Mouse (Mus musculus) MEL (cell line): Measurements from ENCODE around the gene Gucd1. TPM values are rescaled to one million over a fixed set of nuclear protein-coding genes. Genes with fewer than 3 reads are reported as not detected.

ENCODE experiments used
- DNase-seq: peaks from one replicate; pipeline ENCODE4 v3.0.0; 2011; ENCODE audit warnings: low read depth, low spot score
- H3K27ac ChIP-seq: 2 replicates; pipeline ENCODE4 v1.5.1; 2012; ENCODE audit warnings: low read depth, mild to moderate bottlenecking, control low read depth, low read length, moderate library complexity; ENCODE audit not compliant: control insufficient read depth
- H3K27me3 ChIP-seq, 2 experiments: fragments of 150-350 bp in 1 of 2; sonication (generic) in 1 of 2; 2 replicates each; pipeline ENCODE4 v1.6.1; 2012; ENCODE audit warnings: low read length in 2 of 2, mild to moderate bottlenecking in 2 of 2, improper control_type of control experiment in 1 of 2, moderate library complexity in 1 of 2; ENCODE audit not compliant: insufficient read depth in 2 of 2, control insufficient read depth in 1 of 2
- H3K36me3 ChIP-seq, 2 experiments: 2 replicates each; pipeline ENCODE4 v1.6.1; 2012 to 2014; ENCODE audit warnings: low read length in 2 of 2, improper control_type of control experiment in 1 of 2, inconsistent platforms in 1 of 2, mild to moderate bottlenecking in 1 of 2; ENCODE audit not compliant: insufficient read depth in 2 of 2, control insufficient read depth in 1 of 2
- H3K4me1 ChIP-seq, 2 experiments: fragments of 150-350 bp in 1 of 2; sonication (generic) in 1 of 2; 2 replicates each; pipeline ENCODE4 v1.6.1; 2012; ENCODE audit warnings: low read length in 2 of 2, improper control_type of control experiment in 1 of 2, mild to moderate bottlenecking in 1 of 2; ENCODE audit not compliant: insufficient read depth in 2 of 2, control insufficient read depth in 1 of 2
- H3K4me3 ChIP-seq, 2 experiments: fragments of 150-350 bp in 1 of 2; sonication (generic) in 1 of 2; 2 replicates each; pipeline ENCODE4 v1.5.1; 2012; ENCODE audit warnings: low read depth in 2 of 2, low read length in 2 of 2, mild to moderate bottlenecking in 2 of 2, moderate library complexity in 2 of 2, control low read depth in 1 of 2, improper control_type of control experiment in 1 of 2; ENCODE audit not compliant: control insufficient read depth in 1 of 2, insufficient read depth in 1 of 2
- H3K79me2 ChIP-seq: 2 replicates; pipeline ENCODE4 v1.6.1; 2012; ENCODE audit warnings: mild to moderate bottlenecking, low read length, moderate library complexity; ENCODE audit not compliant: control insufficient read depth, poor library complexity, insufficient read depth
- H3K9ac ChIP-seq: 2 replicates; pipeline ENCODE4 v1.6.1; 2012; ENCODE audit warnings: low read depth, mild to moderate bottlenecking, control low read depth, low read length, moderate library complexity; ENCODE audit not compliant: control insufficient read depth, poor library complexity, severe bottlenecking
- H3K9me3 ChIP-seq: fragments of 150-350 bp; sonication (generic); replicated peaks from 2 replicates; pipeline ENCODE4 v1.6.1; 2012; ENCODE audit warnings: mild to moderate bottlenecking, low read length, improper control_type of control experiment, moderate library complexity; ENCODE audit not compliant: insufficient read depth
- BHLHE40 ChIP-seq: IDR thresholded peaks from 2 replicates; pipeline ENCODE4 v1.6.1; 2012; ENCODE audit warnings: low read depth, mild to moderate bottlenecking, inconsistent platforms, low read length, improper control_type of control experiment, borderline replicate concordance
- CHD1 ChIP-seq: IDR thresholded peaks from 2 replicates; pipeline ENCODE4 v1.6.1; 2012; ENCODE audit warnings: low read depth, mild to moderate bottlenecking, inconsistent platforms, low read length, improper control_type of control experiment
- CTCF ChIP-seq, 3 experiments: IDR thresholded peaks in 2 of 3; conservative IDR thresholded peaks in 1 of 3; 2 replicates each; pipeline ENCODE4 v1.5.1; 2011 to 2012; ENCODE audit warnings: low read length in 3 of 3, low read depth in 2 of 3, mild to moderate bottlenecking in 2 of 3, improper control_type of control experiment in 1 of 3, inconsistent platforms in 1 of 3, mixed read lengths in 1 of 3, moderate library complexity in 1 of 3; ENCODE audit not compliant: control insufficient read depth in 1 of 3, insufficient read depth in 1 of 3, poor library complexity in 1 of 3, severe bottlenecking in 1 of 3
- ETS1 ChIP-seq: IDR thresholded peaks from 2 replicates; pipeline ENCODE4 v1.6.1; 2012; ENCODE audit warnings: low read depth, mild to moderate bottlenecking, inconsistent platforms, low read length, improper control_type of control experiment, moderate library complexity
- MAX ChIP-seq: IDR thresholded peaks from 2 replicates; pipeline ENCODE4 v1.6.1; 2011; ENCODE audit warnings: low read length, improper control_type of control experiment
- MEF2A ChIP-seq: IDR thresholded peaks from 2 replicates; pipeline ENCODE4 v1.6.1; 2014; ENCODE audit warnings: low read depth, mild to moderate bottlenecking, inconsistent platforms, low read length, improper control_type of control experiment; ENCODE audit not compliant: poor library complexity, insufficient replicate concordance, severe bottlenecking; ENCODE audit errors: extremely low read depth
- MYC ChIP-seq: IDR thresholded peaks from 2 replicates; pipeline ENCODE4 v1.6.1; 2011; ENCODE audit warnings: low read depth, mild to moderate bottlenecking, low read length, improper control_type of control experiment, moderate library complexity
- POLR2AphosphoS5 ChIP-seq: IDR thresholded peaks from 2 replicates; pipeline ENCODE4 v1.6.1; 2012; ENCODE audit warnings: low read depth, borderline replicate concordance, mild to moderate bottlenecking, inconsistent platforms, low read length, moderate library complexity, mixed read lengths
- RAD21 ChIP-seq: IDR thresholded peaks from 2 replicates; pipeline ENCODE4 v1.6.1; 2011; ENCODE audit warnings: mild to moderate bottlenecking, low read depth, low read length, improper control_type of control experiment
- RCOR1 ChIP-seq: IDR thresholded peaks from 2 replicates; pipeline ENCODE4 v1.6.1; 2012; ENCODE audit warnings: low read depth, mild to moderate bottlenecking, inconsistent platforms, low read length, improper control_type of control experiment
- SMC3 ChIP-seq: IDR thresholded peaks from 2 replicates; pipeline ENCODE4 v1.6.1; 2011; ENCODE audit warnings: low read depth, low read length, improper control_type of control experiment
- TBP ChIP-seq: IDR thresholded peaks from 2 replicates; pipeline ENCODE4 v1.8.0; 2011; ENCODE audit warnings: low read depth, low read length, improper control_type of control experiment
- UBTF ChIP-seq: IDR thresholded peaks from 2 replicates; pipeline ENCODE4 v1.6.1; 2012; ENCODE audit warnings: low read depth, mild to moderate bottlenecking, inconsistent platforms, low read length, improper control_type of control experiment, moderate library complexity, borderline replicate concordance; ENCODE audit not compliant: insufficient read depth
- ZC3H11A ChIP-seq: IDR thresholded peaks from 2 replicates; pipeline ENCODE4 v1.6.1; 2012; ENCODE audit warnings: low read depth, mild to moderate bottlenecking, inconsistent platforms, low read length, improper control_type of control experiment
- ZKSCAN1 ChIP-seq: IDR thresholded peaks from 2 replicates; pipeline ENCODE4 v1.6.1; 2012; ENCODE audit warnings: low read depth, mild to moderate bottlenecking, inconsistent platforms, low read length, improper control_type of control experiment, moderate library complexity
- ZNF384 ChIP-seq: IDR thresholded peaks from 2 replicates; pipeline ENCODE4 v1.6.1; 2012; ENCODE audit warnings: low read depth, mild to moderate bottlenecking, inconsistent platforms, low read length, improper control_type of control experiment
- polyA plus RNA-seq, 2 experiments: library from polyadenylated mRNA; stranded (reverse) in 1 of 2; unstranded in 1 of 2; fragments of >175 nt in 1 of 2; fragments of >200 nt in 1 of 2; gene quantifications; 2 replicates each; pipeline versions ENCODE4 v1.2.1 to v1.2.4; 2012; ENCODE audit warnings: low replicate concordance in 2 of 2, low read depth in 1 of 2; ENCODE audit not compliant: insufficient read length in 2 of 2, insufficient read depth in 1 of 2, missing spikeins in 1 of 2
- total RNA-seq: library from RNA; depleted of rRNA; stranded (reverse); fragments of 300-350 nt; gene quantifications from 2 replicates; pipeline ENCODE4 v1.2.3, GENCODE M21; 2012

Gene Gucd1
- total and polyA plus RNA-seq, 3 experiments: 18.7 to 30.7 TPM; not detected in 1

DNA sequence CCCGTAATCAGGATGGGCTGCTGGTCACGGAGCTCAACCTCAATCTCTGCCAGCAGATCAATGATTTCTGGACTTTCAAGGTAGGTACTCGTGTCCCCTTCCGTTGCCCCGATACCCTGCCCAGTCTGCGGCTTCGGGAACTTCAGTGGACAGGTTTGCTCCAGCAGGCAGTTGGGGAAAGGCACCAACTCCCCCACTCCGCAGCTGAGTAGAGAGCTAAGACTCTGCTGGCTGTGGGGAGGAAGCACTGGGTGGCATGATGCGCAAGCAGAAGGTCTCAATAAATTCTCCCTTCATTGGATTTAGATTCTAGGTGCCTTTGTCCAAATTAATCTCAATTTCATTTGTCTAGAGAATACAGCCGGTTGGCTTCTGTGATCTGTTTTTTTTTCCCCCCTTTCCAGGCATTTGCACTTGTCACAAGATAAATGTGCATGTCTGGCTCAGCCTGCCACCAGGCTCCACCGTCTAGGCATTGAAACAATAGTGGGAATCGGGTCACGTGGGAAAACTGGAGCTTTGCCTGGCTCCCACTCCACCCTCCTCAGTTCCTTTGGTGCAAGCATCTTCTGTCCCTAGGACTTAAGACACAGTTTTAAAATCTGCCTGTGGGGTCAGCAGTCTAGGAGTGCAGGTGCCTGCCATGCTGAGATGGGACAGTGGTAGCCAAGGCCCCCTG, 79.5 kb downstream of the Gucd1 start:
- no peaks in the 10 kb centered on the region for H3K79me2 ChIP-seq
- DNase-seq: no peak
- no peak overlapping the region for H3K9ac ChIP-seq
- TF ChIP-seq RAD21: no peak
- no peak for TF ChIP-seq POLR2AphosphoS5
- TF ChIP-seq MYC: no peak
- no peak for TF ChIP-seq RCOR1
- no peak for TF ChIP-seq ZC3H11A
- TF ChIP-seq ETS1: no peak
- no peak for TF ChIP-seq ZKSCAN1
- TF ChIP-seq BHLHE40: no peak
- H3K4me1 ChIP-seq: no peaks in the 10 kb centered on the region
- no peak overlapping the region for H3K27ac ChIP-seq
- no peaks in the 10 kb centered on the region for H3K27me3 ChIP-seq
- H3K36me3 ChIP-seq: no peaks in the 10 kb centered on the region
- no peak overlapping the region for H3K4me3 ChIP-seq
- H3K9me3 ChIP-seq: no peaks in the 10 kb centered on the region

DNA sequence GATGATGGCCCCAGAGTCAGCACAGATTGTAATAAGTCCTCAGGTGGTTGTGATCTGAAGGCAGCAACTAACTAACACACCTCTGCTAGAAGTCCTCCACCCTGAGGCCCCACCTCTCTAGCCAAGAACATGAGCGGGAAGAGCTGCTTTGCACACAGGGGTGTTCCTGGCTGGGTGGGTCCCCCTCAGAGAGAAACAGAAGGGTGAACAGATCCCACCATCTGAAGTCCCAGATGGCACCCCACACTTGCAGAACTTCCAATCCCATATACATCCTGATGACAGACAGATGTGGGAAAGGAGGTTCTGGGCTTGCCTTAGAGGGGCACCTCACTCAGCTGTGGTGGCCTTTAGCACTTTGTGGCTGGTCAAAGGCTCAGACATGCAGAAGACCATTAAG, 80.5 kb downstream of the Gucd1 start:
- Histone ChIP-seq H3K4me3 (no peak overlapping the region), H3K79me2 (no peaks in the 10 kb centered on the region), H3K36me3 (no peaks in the 10 kb centered on the region), H3K9ac (no peak overlapping the region), H3K4me1 (no peaks in the 10 kb centered on the region), H3K27ac (no peak overlapping the region), H3K9me3 (no peaks in the 10 kb centered on the region), H3K27me3 (no peaks in the 10 kb centered on the region)
- no peak for DNase-seq
- no peak for TF ChIP-seq UBTF
- TF ChIP-seq SMC3: no peak
- TF ChIP-seq TBP: no peak
- TF ChIP-seq CTCF (IDR thresholded peaks at IDR 0.05 in 2 of 3, conservative IDR thresholded peaks at IDR 0.05 in 1 of 3; ENCODE audit: control insufficient read depth in 1 of 3, insufficient read depth in 1 of 3, low read depth in 2 of 3, low read length in 3 of 3, poor library complexity in 1 of 3, severe bottlenecking in 1 of 3): no peak
- TF ChIP-seq CHD1: no peak
- TF ChIP-seq MAX: no peak
- TF ChIP-seq RCOR1: no peak
- no peak for TF ChIP-seq ZNF384
- TF ChIP-seq MEF2A: no peak
- TF ChIP-seq ETS1: no peak
